Mouse (Mus musculus) embryo, embryonic 10.5 days (tissue): ENCODE results near the gene B4galt7.
A peak's percentile ranks its signal among the peaks of the same experiment; 100 is the strongest.
"Not testable (repeated sequence)": the region's sequence is repeated elsewhere in the genome, so short reads cannot be mapped to it uniquely, and the experiment has no call there.

ENCODE experiments used
- DNase-seq: peaks from one replicate; pipeline ENCODE4 v3.0.0-alpha.2; 2015; ENCODE audit warnings: low spot score

Gene B4galt7

GRCm38 (mm10) chr13:55596802-55597201 lies 2.9 kb upstream of the B4galt7 start:
- no peak for DNase-seq

- peak; percentile 33 for DNase-seq
Observed at GRCm38 (mm10) chr13:55600657-55601056, 961 bp downstream of the B4galt7 start.

- DNase-seq: peak; percentile 92
Observed at GRCm38 (mm10) chr13:55601611-55602010, 1.9 kb downstream of the B4galt7 start.

- DNase-seq: no peak
Observed at GRCm38 (mm10) chr13:55604606-55605005, 4.9 kb downstream of the B4galt7 start.

- no peak for DNase-seq
Observed at GRCm38 (mm10) chr13:55606899-55607623, 7.4 kb downstream of the B4galt7 start.

GRCm38 (mm10) chr13:55607624-55608006 lies 7.9 kb downstream of the B4galt7 start:
- no peak for DNase-seq

GRCm38 (mm10) chr13:55611996-55612395 lies 12.3 kb downstream of the B4galt7 start:
- DNase-seq: no peak

GRCm38 (mm10) chr13:55613471-55613870 lies 13.8 kb downstream of the B4galt7 start:
- DNase-seq: no peak

- DNase-seq: no peak
Observed at GRCm38 (mm10) chr13:55619328-55619727, 19.6 kb downstream of the B4galt7 start.

- DNase-seq: no peak
Observed at GRCm38 (mm10) chr13:55620275-55620674, 20.6 kb downstream of the B4galt7 start.

- DNase-seq: not testable (repeated sequence)
Observed at GRCm38 (mm10) chr13:55622156-55622648, 22.5 kb downstream of the B4galt7 start.

- DNase-seq: peak; percentile 97
Observed at GRCm38 (mm10) chr13:55622649-55623541, 23.2 kb downstream of the B4galt7 start, which contains the start of gene Caml. Caml (plus strand) TSS chr13:55623005.

- peak; percentile 91 for DNase-seq
Observed at GRCm38 (mm10) chr13:55634639-55635127, 35.0 kb downstream of the B4galt7 start, which contains the start of gene Ddx46. Ddx46 (plus strand) TSS chr13:55635027.

- no peak for DNase-seq
Observed at GRCm38 (mm10) chr13:55635146-55635571, 35.5 kb downstream of the B4galt7 start.

- DNase-seq: no peak
Observed at GRCm38 (mm10) chr13:55636185-55636983, 36.7 kb downstream of the B4galt7 start.

- peak; percentile 85 for DNase-seq
Observed at GRCm38 (mm10) chr13:55640480-55640879, 40.8 kb downstream of the B4galt7 start.

- peak; percentile 66 for DNase-seq
Observed at GRCm38 (mm10) chr13:55644525-55644924, 44.8 kb downstream of the B4galt7 start.

- no peak for DNase-seq
Observed at GRCm38 (mm10) chr13:55650098-55650497, 50.4 kb downstream of the B4galt7 start.

- DNase-seq: no peak
Observed at GRCm38 (mm10) chr13:55650980-55651379, 51.3 kb downstream of the B4galt7 start.
